Mouse (Mus musculus) Muller cell, postnatal 12 days (primary cell): ENCODE measurements around the gene Afap1l2.

Source experiments
- DNase-seq: peaks from one replicate; pipeline ENCODE4 v3.0.0-alpha.2; 2015; ENCODE audit errors: inconsistent ontology term

Gene Afap1l2

DNA sequence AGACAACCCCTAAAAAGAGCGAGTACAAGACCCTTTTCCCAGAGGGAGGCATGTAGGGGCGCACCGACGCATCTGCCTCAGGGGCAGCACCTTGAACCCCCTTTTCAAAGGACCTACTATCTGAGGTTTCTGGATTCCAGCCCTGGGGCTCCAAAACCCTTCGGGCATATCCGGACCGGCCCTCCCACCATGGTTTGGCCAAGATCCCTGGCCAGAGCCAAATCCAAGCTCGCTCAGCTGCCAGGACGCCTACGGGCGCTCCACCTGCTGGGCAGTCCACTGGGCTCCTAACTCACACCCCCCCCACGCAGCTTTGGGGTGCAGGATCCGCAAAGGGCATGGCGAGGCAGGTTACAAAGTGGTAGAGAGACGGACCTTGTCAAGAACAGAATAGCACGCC lies 737 bp downstream of the Afap1l2 start:
- DNase-seq, result peak; percentile 71

DNA sequence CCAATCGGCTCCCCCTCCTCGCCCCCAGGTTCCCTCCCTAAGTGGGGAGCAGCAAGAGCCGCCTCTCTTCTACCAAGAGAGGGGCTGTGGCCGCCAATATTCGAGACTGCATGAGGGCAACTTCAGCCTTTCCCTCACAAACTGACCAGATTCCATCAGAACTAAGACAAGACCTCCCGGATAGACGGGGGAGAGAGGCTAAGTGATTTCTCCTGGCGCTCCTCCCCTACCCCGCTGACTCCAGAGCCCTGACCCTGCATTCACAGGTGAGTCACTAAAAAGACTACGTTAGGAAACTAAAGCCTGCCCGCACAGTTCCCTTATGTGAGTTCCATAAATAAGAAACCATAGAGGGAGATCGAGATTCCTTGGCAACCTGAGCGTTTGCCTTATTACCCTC lies 1.2 kb downstream of the Afap1l2 start:
- DNase-seq, result no peak

DNA sequence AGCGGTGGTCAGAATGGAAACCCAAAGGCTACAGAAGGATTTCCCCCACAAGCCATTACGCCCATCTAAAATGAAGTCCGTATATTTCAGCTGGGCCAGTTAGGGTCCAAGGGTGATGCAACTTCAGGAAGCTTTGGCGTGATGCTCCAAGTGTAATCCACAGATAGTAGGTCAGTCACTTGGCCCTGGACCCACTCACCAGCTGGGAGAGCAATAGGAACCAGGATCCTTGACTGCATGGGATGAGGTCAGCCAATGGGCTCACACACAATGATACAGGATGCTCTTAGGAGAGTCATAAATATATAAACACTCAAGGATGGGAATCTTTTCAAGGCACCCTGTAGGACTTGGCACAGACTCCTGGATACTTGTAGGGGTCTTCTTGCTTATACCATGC lies 3.0 kb downstream of the Afap1l2 start:
- no peak for DNase-seq

GRCm38 (mm10) chr19:57003460-57003810 lies 4.6 kb downstream of the Afap1l2 start:
- DNase-seq, result peak; percentile 61

- peak; percentile 64 for DNase-seq
Observed at GRCm38 (mm10) chr19:57002741-57003459, 5.1 kb downstream of the Afap1l2 start.

- no peak for DNase-seq
Observed at GRCm38 (mm10) chr19:57001926-57002325, 6.1 kb downstream of the Afap1l2 start.

DNA sequence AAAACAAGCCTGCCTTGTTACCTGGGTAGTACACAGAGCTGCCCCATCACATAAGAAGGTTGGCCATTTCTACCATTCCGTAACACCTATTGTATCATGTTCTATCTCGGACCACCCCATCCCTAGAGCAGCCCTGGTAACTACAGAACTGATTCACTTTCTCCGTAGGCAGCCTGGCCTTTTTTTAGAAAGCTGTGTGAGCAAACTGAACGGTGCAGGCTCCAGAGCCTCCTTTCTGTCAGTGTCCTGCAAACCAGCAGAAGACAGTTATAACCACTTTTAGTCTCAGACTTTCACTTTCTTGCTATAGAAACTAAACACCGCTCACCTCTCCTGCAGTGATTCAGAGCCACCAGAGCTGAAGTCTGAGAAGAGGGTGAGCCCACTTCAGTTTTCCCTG lies 7.4 kb downstream of the Afap1l2 start:
- no peak for DNase-seq

DNA sequence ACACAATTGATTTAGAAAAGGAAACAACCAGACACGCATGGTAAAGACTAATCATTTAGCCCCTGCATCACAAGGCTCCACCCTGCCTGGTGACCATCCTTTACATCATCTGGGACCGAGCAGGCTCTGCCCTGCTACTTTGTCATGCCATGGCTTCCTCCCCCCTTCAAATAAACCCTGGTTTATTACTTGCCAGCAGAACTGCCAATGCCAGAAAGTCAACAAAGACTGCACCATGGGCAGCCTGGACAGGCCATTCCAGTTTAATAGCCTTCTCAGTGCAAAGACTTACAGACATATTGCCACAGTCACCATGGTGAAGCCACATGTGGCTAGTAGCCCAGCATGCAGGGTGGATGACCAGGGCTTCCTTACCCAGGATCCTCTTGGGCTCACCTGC lies 8.2 kb downstream of the Afap1l2 start:
- no peak for DNase-seq

- DNase-seq, result no peak
Observed at GRCm38 (mm10) chr19:56998910-56999309, 9.1 kb downstream of the Afap1l2 start.

GRCm38 (mm10) chr19:56998331-56998730 lies 9.7 kb downstream of the Afap1l2 start:
- DNase-seq, result no peak

- peak; percentile 49 for DNase-seq
Observed at GRCm38 (mm10) chr19:56997164-56997599, 10.8 kb downstream of the Afap1l2 start.

GRCm38 (mm10) chr19:56995441-56995840 lies 12.6 kb downstream of the Afap1l2 start:
- DNase-seq, result no peak

GRCm38 (mm10) chr19:56994653-56995052 lies 13.4 kb downstream of the Afap1l2 start:
- peak; percentile 83 for DNase-seq

- DNase-seq, result peak; percentile 82
Observed at GRCm38 (mm10) chr19:56993763-56994162, 14.3 kb downstream of the Afap1l2 start.

DNA sequence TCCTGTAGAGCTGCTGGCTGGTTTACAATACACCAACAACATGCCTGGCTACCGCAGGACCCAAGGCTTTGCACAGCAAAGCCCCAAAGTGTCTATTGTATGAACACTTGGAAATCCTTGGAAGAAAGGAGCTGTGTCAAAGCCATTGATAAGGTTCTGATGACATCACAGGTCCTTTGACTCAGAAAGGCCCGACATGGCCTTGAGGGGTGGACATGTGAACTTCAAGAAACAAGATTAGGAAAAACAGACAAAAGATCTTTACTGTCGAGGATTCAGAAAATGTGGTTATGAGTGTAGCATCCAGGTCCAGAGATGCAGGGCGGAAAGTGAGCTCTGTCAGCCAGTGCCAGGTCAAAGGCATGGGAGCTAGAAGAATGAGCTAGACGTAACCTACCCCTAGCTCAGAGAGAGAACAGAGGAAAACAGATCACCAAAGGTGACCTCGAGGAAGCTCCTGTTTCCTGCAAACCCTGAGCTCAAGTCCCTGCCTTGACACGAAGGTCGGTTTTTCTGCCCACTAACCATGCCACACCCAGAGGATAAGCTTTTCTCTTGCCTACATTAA lies 15.0 kb downstream of the Afap1l2 start:
- DNase-seq, result no peak

DNA sequence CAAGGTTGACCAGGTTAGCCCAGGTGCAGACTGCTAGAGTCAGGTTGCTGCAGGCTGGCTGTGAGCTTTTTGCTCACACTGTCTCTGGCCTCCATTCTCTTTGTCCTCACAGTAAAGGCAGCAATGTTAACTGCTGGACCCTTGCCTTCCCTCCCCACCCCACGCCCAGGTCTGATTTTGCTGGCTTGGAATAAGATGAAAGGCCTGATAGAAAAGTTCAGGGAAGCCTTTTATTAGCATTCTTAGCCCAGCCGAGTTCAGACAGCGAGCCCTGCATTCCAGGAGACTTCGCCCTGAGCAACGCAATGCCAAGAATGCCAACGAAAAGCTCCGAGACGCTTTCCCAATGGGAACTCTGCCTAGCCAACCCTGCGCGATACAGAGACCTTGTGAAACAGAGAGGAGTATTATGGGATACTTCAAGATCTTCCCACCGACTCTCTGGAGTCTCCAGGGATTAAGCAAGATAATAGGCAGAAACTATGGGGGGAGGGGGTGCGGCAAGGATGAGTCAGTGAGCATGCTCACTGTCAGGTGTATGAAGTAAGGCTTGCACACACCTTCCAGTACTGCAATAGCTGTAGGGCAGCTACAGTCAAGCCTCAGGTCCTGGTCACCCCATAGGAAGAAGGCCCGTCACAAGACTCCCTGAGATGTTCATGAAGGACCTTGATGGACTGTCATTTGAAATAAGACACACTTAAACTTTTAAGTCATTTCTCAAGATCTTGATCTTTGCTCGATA lies 17.5 kb downstream of the Afap1l2 start:
- peak; percentile 93 for DNase-seq

GRCm38 (mm10) chr19:56989171-56989570 lies 18.9 kb downstream of the Afap1l2 start:
- DNase-seq, result no peak

GRCm38 (mm10) chr19:56984229-56984628 lies 23.8 kb downstream of the Afap1l2 start:
- no peak for DNase-seq

DNA sequence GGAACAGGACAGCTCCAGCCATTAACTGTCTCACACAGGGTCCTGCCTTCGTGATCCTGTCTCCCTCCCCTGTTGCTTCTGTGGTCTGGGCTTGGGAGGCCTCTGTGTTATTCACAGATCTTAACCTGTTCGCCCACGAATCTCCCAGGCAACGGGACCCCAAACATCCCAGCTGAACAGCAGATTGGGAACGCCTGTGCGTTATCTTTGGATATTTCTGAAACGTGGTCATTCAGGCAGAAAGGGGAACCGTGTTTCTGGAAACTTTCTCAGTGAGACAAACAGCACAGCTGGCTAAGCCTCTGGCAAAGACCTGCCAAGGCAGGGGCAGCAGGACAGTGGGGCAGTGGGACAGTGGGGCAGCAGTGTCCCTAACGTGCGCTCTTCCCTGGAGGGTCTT lies 24.3 kb downstream of the Afap1l2 start:
- no peak for DNase-seq

DNA sequence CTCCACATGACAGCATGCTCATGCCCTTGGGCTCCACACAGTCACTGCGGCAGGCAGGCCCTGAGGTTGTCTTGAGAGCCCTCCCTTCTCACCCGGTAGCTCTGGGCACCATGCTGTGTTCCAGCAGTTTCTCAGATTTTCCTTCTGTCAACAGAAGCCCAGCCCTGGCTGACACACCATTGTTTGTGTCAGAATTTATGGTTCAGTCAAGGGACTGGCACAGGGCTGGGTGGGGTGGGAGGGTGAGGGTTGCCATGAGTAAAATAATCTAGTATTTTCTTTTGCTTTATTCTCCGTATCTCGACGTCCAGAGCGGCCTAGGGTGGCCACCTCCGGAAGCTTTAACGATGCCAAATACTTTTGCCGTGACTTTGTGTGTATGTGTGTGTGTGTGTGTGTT lies 26.3 kb downstream of the Afap1l2 start:
- no peak for DNase-seq

- DNase-seq, result no peak
Observed at GRCm38 (mm10) chr19:56980803-56981202, 27.2 kb downstream of the Afap1l2 start.

DNA sequence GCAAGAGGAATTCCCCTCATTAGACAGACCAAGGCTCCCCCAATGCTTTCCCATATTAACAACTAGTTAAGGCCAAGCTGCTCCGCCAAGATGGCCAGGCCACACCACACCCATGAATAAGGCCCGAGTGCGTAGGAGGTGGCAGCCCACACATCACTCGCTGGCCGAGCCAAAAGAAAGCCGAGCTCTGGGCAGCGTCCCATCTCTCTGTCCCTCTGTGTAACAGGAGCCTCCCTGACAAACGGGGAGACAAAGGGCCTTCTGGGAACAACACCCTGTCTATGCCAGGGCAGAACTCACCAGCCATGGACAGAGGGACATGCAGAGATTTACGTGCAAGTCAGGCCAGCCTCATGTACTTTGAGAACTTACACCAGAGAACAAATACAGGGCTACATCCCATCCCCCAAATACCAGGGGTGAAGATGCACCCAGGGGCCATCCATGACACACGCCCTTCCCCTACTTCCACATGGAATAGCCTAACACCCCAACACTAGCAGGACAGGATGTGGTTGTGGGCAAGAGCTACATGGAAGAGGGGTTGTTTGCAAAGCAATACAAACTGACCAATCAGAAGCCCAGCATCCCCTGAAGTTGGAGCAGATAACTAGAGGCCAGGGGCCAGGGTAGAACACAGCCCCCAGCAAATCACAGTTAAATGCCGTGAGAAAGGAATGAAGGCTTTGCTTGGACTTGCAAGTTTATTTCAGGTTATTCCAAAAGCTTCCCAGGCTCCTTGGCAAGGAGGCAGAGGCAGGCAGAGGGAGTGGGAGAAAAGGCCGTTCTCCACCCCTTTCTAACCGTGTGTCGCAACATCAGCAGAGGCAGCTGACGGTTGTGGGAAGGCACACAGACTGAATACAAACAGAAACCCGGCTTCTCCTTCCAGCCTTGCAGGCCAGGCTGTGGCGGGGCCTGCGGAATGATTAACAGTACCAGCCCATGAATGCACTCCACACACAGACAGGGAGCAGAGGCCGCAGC lies 30.8 kb downstream of the Afap1l2 start:
- DNase-seq, result peak; percentile 93
